Mouse (Mus musculus) megakaryocyte, embryonic 14.5 days (primary cell): ENCODE measurements around the gene Gpr88. TPM values are rescaled to one million over a fixed set of nuclear protein-coding genes. Genes with fewer than 3 reads are reported as not detected.

Source experiments
- H3K27me3 ChIP-seq: replicated peaks from 2 replicates; pipeline ENCODE3; 2012; ENCODE audit warnings: inconsistent platforms
- H3K36me3 ChIP-seq: replicated peaks from 2 replicates; pipeline ENCODE3; 2012; ENCODE audit warnings: low read length, inconsistent platforms, mixed read lengths
- H3K4me1 ChIP-seq: 2 replicates; pipeline ENCODE4 v1.6.1; 2012; ENCODE audit warnings: inconsistent platforms
- H3K4me3 ChIP-seq: replicated peaks from 2 replicates; pipeline ENCODE3; 2012; ENCODE audit warnings: moderate library complexity, mild to moderate bottlenecking, inconsistent platforms
- H3K9me3 ChIP-seq: 2 replicates; pipeline ENCODE4 v1.6.1; 2012; ENCODE audit warnings: inconsistent platforms
- FLI1 ChIP-seq: IDR thresholded peaks from 2 replicates; pipeline ENCODE4 v1.6.1; 2012; ENCODE audit warnings: low read length, inconsistent platforms, mixed read lengths
- GATA1 ChIP-seq: IDR thresholded peaks from 3 replicates; pipeline ENCODE4 v1.6.1; 2012; ENCODE audit warnings: mixed read lengths, low read length, inconsistent platforms, borderline replicate concordance
- polyA plus RNA-seq: library from polyadenylated mRNA; stranded (reverse); fragments of >175 nt; gene quantifications from 2 replicates; pipeline ENCODE4 v1.2.3, GENCODE M21; 2012; ENCODE audit warnings: low replicate concordance; ENCODE audit not compliant: insufficient read depth

Gpr88 gene
- polyA plus RNA-seq, result 0.07 TPM in 1 of 2 replicates, not detected in the other

- Histone ChIP-seq H3K4me1 (peaks cover 26% of the 10 kb centered on the region), H3K27me3 (peaks cover 70% of the 10 kb centered on the region), H3K4me3 (peak within 1 kb of the TSS; percentile 88), H3K9me3 (0 out of 2 replicates have a peak, but pooled peaks cover 4% of the 10 kb centered on the region), H3K36me3 (no peaks in the 10 kb centered on the region)
- no peak for TF ChIP-seq GATA1
- no peak for TF ChIP-seq FLI1
These were observed at the start of gene Gpr88 for GRCm38 (mm10) chr3:116253077-116253531. Gene Gpr88 (minus strand): TSS chr3:116253503.

- Histone ChIP-seq H3K4me1 (no peaks in the 10 kb centered on the region), H3K27me3 (no peaks in the 10 kb centered on the region), H3K9me3 (no peaks in the 10 kb centered on the region), H3K36me3 (peaks cover 68% of the 10 kb centered on the region), H3K4me3 (no peak overlapping the region)
- no peak for TF ChIP-seq GATA1
- TF ChIP-seq FLI1, result no peak
These were observed 49.3 kb upstream of the Gpr88 start for GRCm38 (mm10) chr3:116302581-116302980.

GRCm38 (mm10) chr3:116301754-116302153 is 48.5 kb upstream of the Gpr88 start:
- Histone ChIP-seq H3K36me3 (peaks cover 67% of the 10 kb centered on the region), H3K27me3 (no peaks in the 10 kb centered on the region), H3K4me3 (no peak overlapping the region), H3K4me1 (no peaks in the 10 kb centered on the region), H3K9me3 (no peaks in the 10 kb centered on the region)
- TF ChIP-seq FLI1, result no peak
- no peak for TF ChIP-seq GATA1

- no peaks in the 10 kb centered on the region for H3K4me1 ChIP-seq
- no peak for TF ChIP-seq GATA1
- no peak for TF ChIP-seq FLI1
- H3K36me3 ChIP-seq, result peaks cover 63% of the 10 kb centered on the region
- no peak overlapping the region for H3K4me3 ChIP-seq
- H3K27me3 ChIP-seq, result no peaks in the 10 kb centered on the region
- H3K9me3 ChIP-seq, result no peaks in the 10 kb centered on the region
These were observed 45.4 kb upstream of the Gpr88 start for GRCm38 (mm10) chr3:116298727-116299126.

- Histone ChIP-seq H3K4me3 (no peak overlapping the region), H3K36me3 (peaks cover 67% of the 10 kb centered on the region), H3K9me3 (no peaks in the 10 kb centered on the region), H3K4me1 (no peaks in the 10 kb centered on the region), H3K27me3 (no peaks in the 10 kb centered on the region)
- TF ChIP-seq GATA1 (no peak), FLI1 (no peak)
These were observed 44.7 kb upstream of the Gpr88 start for GRCm38 (mm10) chr3:116298003-116298402.

GRCm38 (mm10) chr3:116297170-116297569 is 43.9 kb upstream of the Gpr88 start:
- H3K4me1 ChIP-seq, result no peaks in the 10 kb centered on the region
- H3K27me3 ChIP-seq, result no peaks in the 10 kb centered on the region
- no peaks in the 10 kb centered on the region for H3K9me3 ChIP-seq
- peaks cover 66% of the 10 kb centered on the region for H3K36me3 ChIP-seq
- no peak overlapping the region for H3K4me3 ChIP-seq
- TF ChIP-seq GATA1 (no peak), FLI1 (no peak)

- Histone ChIP-seq H3K9me3 (no peaks in the 10 kb centered on the region), H3K4me1 (no peaks in the 10 kb centered on the region), H3K27me3 (no peaks in the 10 kb centered on the region), H3K4me3 (no peak overlapping the region), H3K36me3 (peaks cover 54% of the 10 kb centered on the region)
- TF ChIP-seq FLI1 (no peak), GATA1 (no peak)
These were observed 36.9 kb upstream of the Gpr88 start for GRCm38 (mm10) chr3:116290041-116290815.

GRCm38 (mm10) chr3:116288833-116289232 is 35.5 kb upstream of the Gpr88 start:
- peaks cover 47% of the 10 kb centered on the region for H3K36me3 ChIP-seq
- no peaks in the 10 kb centered on the region for H3K4me1 ChIP-seq
- H3K9me3 ChIP-seq, result no peaks in the 10 kb centered on the region
- TF ChIP-seq GATA1 (no peak), FLI1 (no peak)
- no peaks in the 10 kb centered on the region for H3K27me3 ChIP-seq
- no peak overlapping the region for H3K4me3 ChIP-seq

- H3K4me1 ChIP-seq, result no peaks in the 10 kb centered on the region
- H3K36me3 ChIP-seq, result peaks cover 30% of the 10 kb centered on the region
- TF ChIP-seq GATA1 (no peak), FLI1 (no peak)
- H3K9me3 ChIP-seq, result no peaks in the 10 kb centered on the region
- H3K4me3 ChIP-seq, result no peak overlapping the region
- H3K27me3 ChIP-seq, result no peaks in the 10 kb centered on the region
These were observed 31.4 kb upstream of the Gpr88 start for GRCm38 (mm10) chr3:116284735-116285134.

- TF ChIP-seq GATA1 (no peak), FLI1 (no peak)
- H3K27me3 ChIP-seq, result no peaks in the 10 kb centered on the region
- no peaks in the 10 kb centered on the region for H3K4me1 ChIP-seq
- H3K36me3 ChIP-seq, result peaks cover 27% of the 10 kb centered on the region
- H3K9me3 ChIP-seq, result no peaks in the 10 kb centered on the region
- no peak overlapping the region for H3K4me3 ChIP-seq
These were observed 30.7 kb upstream of the Gpr88 start for GRCm38 (mm10) chr3:116283996-116284395.
